In the genomic region with DNA sequence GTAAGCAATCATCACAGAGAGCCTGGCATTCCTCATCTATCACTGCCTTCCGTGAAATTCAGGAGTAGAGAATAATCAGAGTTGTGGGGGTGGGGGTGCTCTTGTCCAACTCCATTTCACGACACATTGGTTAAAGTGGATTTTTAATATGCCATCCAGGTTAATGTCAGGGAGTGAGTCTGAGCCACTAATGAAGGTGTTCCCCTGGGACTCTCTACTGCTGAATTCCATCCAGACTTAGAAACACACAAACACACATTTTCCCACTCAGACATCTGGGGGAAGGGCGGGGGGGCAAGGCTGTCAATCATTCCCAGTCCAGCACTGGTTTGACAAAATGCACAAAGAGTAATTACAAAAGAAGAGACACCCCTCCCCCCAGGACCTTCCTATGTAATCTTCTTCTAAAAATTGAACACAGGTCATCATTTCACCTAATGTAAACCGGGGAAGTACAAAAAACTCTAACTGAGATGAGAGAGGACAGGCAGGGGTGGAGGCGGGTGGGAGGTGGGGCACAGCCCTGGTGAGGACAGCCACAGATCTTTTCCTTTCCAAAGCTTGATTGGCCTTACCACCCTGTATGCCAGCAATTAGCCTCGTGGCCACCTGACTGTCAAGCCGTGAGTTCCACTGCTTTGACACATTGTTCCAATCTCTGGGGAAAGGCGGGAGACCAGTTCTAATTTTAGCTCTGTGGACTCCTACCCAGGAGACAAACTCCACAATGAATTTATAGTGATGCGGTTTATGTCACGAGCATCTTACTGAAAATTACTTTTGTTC, we compare ENCODE assay signal across 15 mouse cellular contexts.
DNase-seq lines count a peak whose midpoint lies in the region; ATAC-seq and TF ChIP-seq lines count a peak whose summit lies in the region.
"Had no signal": no experiment of that assay in that cellular context is flagged by ENCODE, and none has a peak within 500 bp of the region (broad histone marks: within the 10 kb centered on the region; RNA-seq: fewer than 3 reads in every experiment).

No protein-coding gene starts in this region.

- H3K4me1 ChIP-seq in MEL (ENCODE audit: control insufficient read depth in 1 of 2, insufficient read depth in 2 of 2, low read length in 2 of 2), result peaks cover 5 to 22% of the 10 kb centered on the region in 2 experiments
- H3K4me1 ChIP-seq in forebrain, postnatal 0 days (ENCODE audit: insufficient read depth), result peaks cover 14% of the 10 kb centered on the region; the same call in 1 of the 2 replicates
- peaks cover 97% of the 10 kb centered on the region for H3K4me1 ChIP-seq in limb, embryonic 10.5 days
- H3K4me1 ChIP-seq in lung, adult 2 months (ENCODE audit: control insufficient read depth, insufficient read depth, low read length), result no peaks in the 10 kb centered on the region; the same call in 1 of the 2 replicates

- TF ChIP-seq CTCF in MEL (IDR thresholded peaks at IDR 0.05 in 2 of 3, conservative IDR thresholded peaks at IDR 0.05 in 1 of 3; ENCODE audit: control insufficient read depth in 1 of 3, insufficient read depth in 1 of 3, low read depth in 2 of 3, low read length in 3 of 3, poor library complexity in 1 of 3, severe bottlenecking in 1 of 3), result no peak
- TF ChIP-seq CTCF in forebrain, postnatal 0 days (IDR thresholded peaks at IDR 0.05; ENCODE audit: low read depth), result no peak
- no peak for TF ChIP-seq CTCF in lung, adult 2 months (IDR thresholded peaks at IDR 0.05; ENCODE audit: insufficient read depth, low read length)

- H3K9me3 ChIP-seq in MEL (replicated peaks; ENCODE audit: insufficient read depth, low read length), result no peaks in the 10 kb centered on the region
- H3K9me3 ChIP-seq in forebrain, postnatal 0 days (ENCODE audit: low read length), result no peaks in the 10 kb centered on the region
- no peaks in the 10 kb centered on the region for H3K9me3 ChIP-seq in limb, embryonic 10.5 days (replicated peaks)
- H3K9me3 ChIP-seq: G1E had no signal

- no peak overlapping the region for H3K4me3 ChIP-seq in MEL (ENCODE audit: control insufficient read depth in 1 of 2, insufficient read depth in 1 of 2, low read depth in 2 of 2, low read length in 2 of 2)
- H3K4me3 ChIP-seq in forebrain, postnatal 0 days (ENCODE audit: low read depth, low read length), result no peak overlapping the region
- no peak overlapping the region for H3K4me3 ChIP-seq in limb, embryonic 10.5 days
- no peak overlapping the region for H3K4me3 ChIP-seq in lung, adult 2 months (replicated peaks; ENCODE audit: extremely low read depth, low read depth, low read length)
- H3K4me3 ChIP-seq: myocyte had no signal

- H3K79me2 ChIP-seq in MEL (ENCODE audit: control insufficient read depth, insufficient read depth, low read length, poor library complexity), result no peaks in the 10 kb centered on the region

- ATAC-seq in forebrain, postnatal 0 days, result peak; percentile 19; the same call in 1 of the 2 replicates
- ATAC-seq: activated CD4-positive, CD25-positive, alpha-beta regulatory T cell, adult 4 months had no signal

- no peak for TF ChIP-seq POLR2A in MEL (IDR thresholded peaks at IDR 0.05; ENCODE audit: control insufficient read depth in 1 of 2, insufficient read depth in 1 of 2, low read depth in 1 of 2, low read length in 2 of 2, poor library complexity in 1 of 2)
- no peak for TF ChIP-seq POLR2A in lung, adult 2 months (IDR thresholded peaks at IDR 0.05; ENCODE audit: borderline replicate concordance, extremely low read depth, low read depth, low read length)

- peak; percentile 48 for DNase-seq in embryo, embryonic 10.5 days (ENCODE audit: low spot score)
- DNase-seq in embryo, embryonic 10 days (ENCODE audit: low spot score), result no peak
- DNase-seq in MEL (ENCODE audit: low read depth, low spot score), result peak; percentile 21
- no peak for DNase-seq in forebrain, postnatal 0 days
- peak; percentile 46 for DNase-seq in limb, embryonic 10.5 days (ENCODE audit: low spot score)
- DNase-seq in frontal cortex, postnatal 10 days (ENCODE audit: low spot score in 2 of 2), result no peak
- no peak for DNase-seq in right cerebral cortex, postnatal 4 days
- no peak for DNase-seq in lung, adult 2 months
- DNase-seq: cerebellum, adult 9-11 months; kidney, postnatal 14 days; lung, postnatal 36 days had no signal

- H3K36me3 ChIP-seq in MEL (ENCODE audit: control insufficient read depth in 1 of 2, insufficient read depth in 2 of 2, low read length in 2 of 2), result peaks cover 0 to 10% of the 10 kb centered on the region in 2 experiments; a peak in 2 of 4 replicates
- H3K36me3 ChIP-seq in forebrain, postnatal 0 days (ENCODE audit: insufficient read depth), result no peaks in the 10 kb centered on the region
- no peaks in the 10 kb centered on the region for H3K36me3 ChIP-seq in limb, embryonic 10.5 days
- H3K36me3 ChIP-seq: G1E had no signal

- no peaks in the 10 kb centered on the region for H3K27me3 ChIP-seq in MEL (ENCODE audit: control insufficient read depth in 1 of 2, insufficient read depth in 2 of 2, low read length in 2 of 2)
- H3K27me3 ChIP-seq in forebrain, postnatal 0 days (ENCODE audit: insufficient read depth, low read length), result no peaks in the 10 kb centered on the region
- no peaks in the 10 kb centered on the region for H3K27me3 ChIP-seq in limb, embryonic 10.5 days (ENCODE audit: low read depth, poor library complexity, severe bottlenecking)

- WGBS in forebrain, postnatal 0 days, result 26% methylated on average over 10 of the region's 10 CpGs
- 44% methylated on average over 10 of the region's 10 CpGs for WGBS in limb, embryonic 10.5 days
- WGBS in lung, adult 2 months, result 62% methylated on average over 10 of the region's 10 CpGs

- no peak overlapping the region for H3K27ac ChIP-seq in MEL (ENCODE audit: control insufficient read depth, low read depth, low read length)
- 0 out of 2 replicates have a peak overlapping the region, but pooled peaks have one; percentile 10 for H3K27ac ChIP-seq in forebrain, postnatal 0 days (ENCODE audit: low read depth, low read length)
- peak overlapping the region; percentile 76 for H3K27ac ChIP-seq in limb, embryonic 10.5 days

- no peak overlapping the region for H3K9ac ChIP-seq in MEL (ENCODE audit: control insufficient read depth, low read depth, low read length, poor library complexity, severe bottlenecking)
- H3K9ac ChIP-seq in forebrain, postnatal 0 days, result no peak overlapping the region

- TF ChIP-seq RAD21 in MEL (IDR thresholded peaks at IDR 0.05; ENCODE audit: low read depth, low read length), result no peak

- TF ChIP-seq EP300 in MEL (IDR thresholded peaks at IDR 0.05; ENCODE audit: low read depth in 1 of 2, low read length in 2 of 2), result no peak

- H3K4me2 ChIP-seq in forebrain, postnatal 0 days (ENCODE audit: low read depth), result no peak overlapping the region
- H3K4me2 ChIP-seq: liver, embryonic 11.5 days had no signal

TF ChIP-seq in MEL, 35 proteins besides CTCF, POLR2A, EP300 and RAD21:
- TF ChIP-seq POLR2AphosphoS2 (IDR thresholded peaks at IDR 0.05; ENCODE audit: low read length) (no peak), USF1 (IDR thresholded peaks at IDR 0.05; ENCODE audit: low read depth, low read length) (no peak), MAZ (IDR thresholded peaks at IDR 0.05; ENCODE audit: low read depth, low read length) (no peak), POLR2AphosphoS5 (IDR thresholded peaks at IDR 0.05; ENCODE audit: borderline replicate concordance, low read depth, low read length) (no peak), MAX (IDR thresholded peaks at IDR 0.05; ENCODE audit: low read length) (no peak), NRF1 (IDR thresholded peaks at IDR 0.05; ENCODE audit: insufficient read depth, low read depth, low read length, poor library complexity, severe bottlenecking) (no peak), CHD2 (IDR thresholded peaks at IDR 0.05; ENCODE audit: low read length) (no peak), MXI1 (IDR thresholded peaks at IDR 0.05; ENCODE audit: low read depth, low read length) (no peak), UBTF (IDR thresholded peaks at IDR 0.05; ENCODE audit: borderline replicate concordance, insufficient read depth, low read depth, low read length) (no peak), GABPA (IDR thresholded peaks at IDR 0.05; ENCODE audit: low read depth, low read length) (no peak), ZMIZ1 (IDR thresholded peaks at IDR 0.05; ENCODE audit: low read depth, low read length) (no peak), BHLHE40 (IDR thresholded peaks at IDR 0.05; ENCODE audit: borderline replicate concordance, low read depth, low read length) (no peak), ZC3H11A (IDR thresholded peaks at IDR 0.05; ENCODE audit: low read depth, low read length) (no peak)

Comparison
In these comparisons a context has a peak if more than half of its experiments do, and no peak if none do; other contexts are left out.
1. DNase-seq: peak in embryo, embryonic 10.5 days (single experiment), MEL (single experiment) and limb, embryonic 10.5 days (single experiment); none in embryo, embryonic 10 days (single experiment), forebrain, postnatal 0 days (single experiment), frontal cortex, postnatal 10 days (0 of 2), right cerebral cortex, postnatal 4 days (single experiment) and lung, adult 2 months (single experiment).